Mouse (Mus musculus) liver, embryonic 14.5 days (tissue): Measurements from ENCODE around the gene Dapk3.

Source experiments
- CTCF ChIP-seq: IDR thresholded peaks from 2 replicates; pipeline ENCODE4 v1.5.1; 2016; ENCODE audit warnings: antibody characterized with exemption, low read depth, control low read depth
- EP300 ChIP-seq: IDR thresholded peaks from 2 replicates; pipeline ENCODE4 v1.6.1; 2016; ENCODE audit warnings: antibody characterized with exemption, low read depth

- no peak for TF ChIP-seq CTCF
- no peak for TF ChIP-seq EP300
These were observed 1.0 kb downstream of the Dapk3 start, which contains the start of gene 4930442H23Rik for GRCm38 (mm10) chr10:81183805-81184204.
